Mouse (Mus musculus) spleen, postnatal 36 days (tissue): Measurements from ENCODE around the gene Fbxo34.

ENCODE experiments used
- DNase-seq, 2 experiments: peaks; one replicate each; pipeline ENCODE4 v3.0.0; 2022; ENCODE audit warnings: low spot score in 2 of 2, mixed read lengths in 1 of 2

The Fbxo34 gene

DNA sequence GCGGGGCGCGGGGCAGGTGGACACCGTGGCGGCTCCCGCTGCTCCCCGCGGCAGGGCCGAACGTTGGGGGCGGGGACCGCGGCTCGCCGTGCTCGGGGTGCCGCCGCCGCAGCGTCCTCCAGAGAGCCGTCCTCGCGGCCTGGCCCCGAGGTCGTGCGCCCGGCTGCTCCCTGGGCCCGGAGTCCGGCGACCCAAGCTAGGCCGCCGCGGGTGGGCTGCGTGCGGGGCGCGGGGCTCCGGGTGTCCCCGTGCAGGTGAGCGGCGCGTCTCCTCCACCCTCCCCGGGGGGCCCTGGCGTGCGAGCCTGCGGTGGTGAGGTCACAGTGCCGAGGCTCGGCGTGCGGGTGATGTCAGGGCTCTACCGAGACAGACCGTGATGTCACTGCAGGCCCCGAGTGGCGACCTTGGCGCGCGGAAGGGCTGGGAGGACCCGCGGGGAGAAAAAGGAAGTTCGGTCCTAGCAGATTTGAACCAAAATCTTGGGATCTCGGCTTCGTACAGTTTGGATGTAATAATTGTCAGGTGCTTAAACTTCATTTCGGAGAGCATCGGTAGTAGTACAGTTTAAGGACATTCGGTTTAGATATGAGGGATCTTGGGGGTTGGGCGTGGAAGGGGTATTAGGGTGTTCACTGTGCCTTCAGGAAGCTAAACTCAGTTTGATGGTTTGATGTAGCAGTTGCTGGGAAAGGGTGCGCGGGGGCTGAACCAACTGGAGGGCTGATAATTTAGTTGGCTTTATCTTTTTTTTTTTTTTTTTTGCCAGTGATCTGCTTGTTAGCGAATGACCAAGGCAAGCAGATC is 22.7 kb downstream of the Fbxo34 start:
- peak; percentile 57 to 59 for DNase-seq

DNA sequence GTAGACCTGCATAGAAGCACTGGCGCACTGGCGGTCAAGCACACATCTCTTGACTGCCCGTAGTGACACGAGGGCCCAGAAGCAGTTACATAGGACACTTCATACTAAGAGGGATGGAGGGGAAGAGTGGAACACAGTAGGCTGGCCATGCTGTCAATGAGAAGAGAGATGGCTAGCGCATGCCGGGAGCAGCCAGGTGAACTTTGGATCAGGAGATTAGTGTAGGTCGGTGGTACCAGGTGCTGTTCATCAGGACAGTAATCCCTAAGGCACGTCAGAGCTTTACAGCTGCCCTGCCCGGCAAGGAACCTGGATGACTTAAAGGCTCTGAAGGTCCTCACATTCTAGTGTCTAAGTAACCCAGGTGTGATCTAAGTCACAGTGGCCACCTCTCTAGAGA is 23.7 kb downstream of the Fbxo34 start:
- no peak for DNase-seq

DNA sequence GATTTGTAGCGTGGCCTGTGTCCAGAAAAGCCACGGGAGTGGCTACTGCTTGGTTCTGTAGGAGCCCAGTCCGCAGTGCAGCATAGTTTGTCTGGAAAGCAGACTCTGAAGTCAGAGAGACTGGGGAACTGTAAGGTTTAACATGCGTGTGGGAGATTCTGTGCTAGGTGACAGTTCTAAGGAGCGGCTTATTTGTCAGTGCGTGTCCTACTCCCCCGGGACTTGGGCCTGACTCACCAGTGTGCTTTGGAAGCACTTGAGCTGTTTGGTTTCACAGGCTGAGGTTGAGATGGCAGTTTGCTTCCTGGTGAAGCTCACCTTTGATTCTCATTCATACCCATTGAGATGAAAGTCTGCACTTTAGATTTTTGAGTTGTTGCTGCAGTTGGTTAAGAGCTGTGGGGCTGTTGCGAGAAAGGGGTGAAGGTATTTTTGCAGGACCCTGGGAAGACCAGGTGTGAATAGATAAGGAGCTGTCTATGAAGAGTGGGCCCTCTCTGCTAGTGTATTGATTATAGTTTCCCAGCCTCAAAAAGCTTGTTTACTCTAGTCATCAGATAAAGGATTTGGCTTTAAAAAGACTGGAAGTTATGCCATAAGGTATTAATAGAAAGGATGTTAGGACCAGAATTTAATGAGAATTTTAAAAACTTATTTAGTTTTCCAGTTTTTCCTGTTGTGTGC is 24.5 kb downstream of the Fbxo34 start:
- no peak for DNase-seq

DNA sequence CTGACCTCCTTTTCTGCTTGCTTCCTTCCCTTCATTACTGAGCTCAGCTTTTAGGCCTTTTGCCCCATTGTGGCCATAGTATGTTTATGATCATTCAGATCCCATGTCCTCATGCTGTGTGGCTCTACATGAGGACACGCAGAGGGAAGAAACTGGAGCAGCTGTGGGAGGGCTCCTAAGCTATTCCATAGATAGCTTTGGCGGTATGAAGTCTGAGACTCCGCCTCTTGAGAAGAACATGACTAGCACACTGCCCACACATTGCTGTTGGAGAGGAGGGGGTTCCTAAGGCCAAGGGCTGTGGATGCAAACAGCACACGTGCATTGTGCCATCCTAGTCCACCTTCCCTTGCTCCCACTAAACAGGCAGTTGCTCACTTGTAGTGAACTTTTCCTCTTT is 26.0 kb downstream of the Fbxo34 start:
- DNase-seq = no peak

DNA sequence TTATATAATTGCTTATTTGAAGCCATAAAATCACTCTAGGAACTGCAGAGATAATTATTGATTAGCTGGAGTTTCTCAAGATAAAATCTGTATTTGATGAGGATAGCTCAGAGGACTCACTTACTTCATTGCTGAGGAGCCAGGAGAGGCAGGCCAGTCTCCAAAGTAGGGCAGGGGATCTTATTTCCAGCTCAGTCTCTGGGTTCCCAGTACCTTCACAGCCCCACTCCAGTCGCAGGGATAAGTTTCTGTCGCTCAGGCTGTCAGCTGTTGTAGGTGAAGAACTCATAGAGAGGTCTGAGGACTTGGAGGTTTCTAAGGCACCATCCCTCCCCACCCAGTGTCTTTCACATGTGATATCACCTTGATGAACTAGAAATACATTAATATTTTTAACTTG is 27.5 kb downstream of the Fbxo34 start:
- no peak for DNase-seq

DNA sequence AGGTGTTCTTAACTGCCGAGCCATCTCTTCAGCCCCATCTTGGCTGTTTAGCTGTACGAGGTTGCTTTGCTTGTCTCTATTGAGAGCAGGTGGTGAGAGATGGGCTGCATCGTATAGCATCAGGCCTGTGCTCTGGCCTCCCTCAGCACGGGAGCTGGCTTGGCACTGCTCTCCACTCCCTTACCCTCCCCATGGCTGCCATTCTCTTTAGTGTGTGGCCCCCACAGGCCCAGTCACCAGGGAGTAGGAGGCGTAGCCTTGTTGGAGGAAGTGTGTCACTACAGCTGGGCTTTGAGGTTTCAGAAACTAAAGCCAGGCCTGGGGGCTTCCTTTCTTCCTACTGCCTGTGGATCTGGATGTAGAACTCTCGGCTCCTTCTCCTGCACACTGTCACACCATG is 32.0 kb downstream of the Fbxo34 start:
- no peak for DNase-seq

DNA sequence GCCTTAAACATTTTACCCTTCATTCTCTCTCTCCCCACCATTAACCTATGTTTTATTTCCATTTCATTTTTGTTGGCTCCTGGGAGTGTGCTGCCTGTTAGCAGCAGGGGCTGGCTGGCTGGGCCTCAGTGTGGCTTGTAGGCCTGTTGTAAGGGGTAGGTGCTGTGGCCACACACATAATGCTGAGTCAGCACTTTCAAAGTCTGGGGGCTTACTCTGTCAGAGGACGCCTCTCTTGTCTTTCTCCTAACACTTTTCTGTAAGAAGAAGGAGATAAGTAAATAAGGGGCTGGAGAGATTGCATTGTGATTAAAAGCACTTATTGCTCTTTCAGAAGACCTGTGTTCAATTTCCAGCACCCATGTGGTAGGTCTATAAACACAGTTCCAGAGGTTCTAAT is 32.9 kb downstream of the Fbxo34 start:
- DNase-seq = no peak

DNA sequence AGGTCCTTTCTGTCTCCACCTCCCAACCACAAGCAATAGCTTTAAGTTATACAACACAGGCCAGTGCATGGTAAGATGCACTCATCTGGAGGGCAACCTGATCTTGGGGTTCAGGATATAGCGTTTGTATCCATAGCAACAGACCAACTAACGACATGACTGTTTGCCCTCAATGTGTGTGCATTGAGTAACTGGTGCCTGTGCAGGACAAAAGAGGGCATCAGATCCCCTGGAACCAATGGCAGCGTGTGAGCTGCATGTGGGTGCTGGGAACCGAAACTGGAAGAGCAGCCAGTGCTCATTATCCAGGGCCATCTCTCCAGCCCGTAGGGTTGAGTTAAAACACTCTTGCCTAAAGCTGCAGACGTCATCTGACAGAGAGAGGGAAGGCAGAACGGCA is 38.5 kb downstream of the Fbxo34 start:
- no peak for DNase-seq

DNA sequence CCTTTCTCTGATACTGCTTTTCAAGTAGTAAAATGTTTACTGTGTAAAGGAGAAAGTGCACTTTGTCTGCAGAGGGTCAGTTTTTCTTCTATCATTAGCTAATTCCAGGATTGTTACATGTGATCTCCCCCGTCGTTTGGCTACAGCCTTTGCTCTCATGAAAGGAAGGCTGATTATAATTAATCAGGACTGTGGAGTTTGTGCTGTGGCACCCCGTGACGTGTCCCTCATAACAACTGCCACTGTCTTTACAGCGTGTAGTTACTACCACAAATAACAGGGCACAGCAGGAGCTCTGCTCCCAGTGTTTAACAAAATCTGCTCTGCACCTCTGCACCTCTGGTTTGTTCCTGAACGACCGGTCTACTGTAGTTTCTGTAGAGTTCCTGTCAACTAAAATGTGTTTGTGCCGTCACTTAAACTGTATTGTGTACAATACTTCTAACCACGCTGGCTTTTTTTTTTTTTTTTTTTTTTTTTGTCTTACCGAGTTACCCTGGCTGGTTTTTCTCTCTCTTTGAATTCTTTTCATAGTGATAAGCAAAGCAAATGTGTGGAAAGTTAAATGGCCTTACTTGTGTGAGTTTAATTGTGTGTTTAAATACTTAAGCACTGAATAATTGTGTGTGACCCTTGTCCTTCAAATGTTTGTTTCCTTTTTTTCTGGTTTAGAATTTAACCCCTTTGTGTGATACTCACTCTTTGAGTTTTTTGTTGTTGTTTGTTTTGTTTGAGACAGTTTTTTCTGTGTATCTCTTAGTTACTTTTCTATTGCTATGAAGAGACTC is 39.3 kb downstream of the Fbxo34 start:
- no peak for DNase-seq

DNA sequence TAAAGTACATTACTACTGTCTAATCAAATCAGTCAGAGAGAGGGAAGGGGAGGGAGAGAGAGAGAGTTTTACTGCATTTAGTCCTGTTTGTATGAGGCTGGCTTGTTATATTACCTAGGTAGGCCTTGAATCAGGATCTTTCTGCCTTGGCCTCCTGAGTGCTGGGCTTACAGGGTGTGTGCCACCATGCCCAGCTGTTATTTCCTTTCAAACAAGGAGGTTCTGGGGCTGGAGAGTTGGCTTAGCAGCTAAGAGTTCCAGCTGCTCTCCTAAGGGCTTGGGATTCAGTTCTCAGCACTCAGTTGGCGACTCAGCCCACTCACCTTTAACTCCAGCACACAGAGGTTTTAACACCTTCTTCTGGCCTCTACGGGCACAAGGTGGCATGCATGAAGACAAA is 40.5 kb downstream of the Fbxo34 start:
- no peak for DNase-seq

DNA sequence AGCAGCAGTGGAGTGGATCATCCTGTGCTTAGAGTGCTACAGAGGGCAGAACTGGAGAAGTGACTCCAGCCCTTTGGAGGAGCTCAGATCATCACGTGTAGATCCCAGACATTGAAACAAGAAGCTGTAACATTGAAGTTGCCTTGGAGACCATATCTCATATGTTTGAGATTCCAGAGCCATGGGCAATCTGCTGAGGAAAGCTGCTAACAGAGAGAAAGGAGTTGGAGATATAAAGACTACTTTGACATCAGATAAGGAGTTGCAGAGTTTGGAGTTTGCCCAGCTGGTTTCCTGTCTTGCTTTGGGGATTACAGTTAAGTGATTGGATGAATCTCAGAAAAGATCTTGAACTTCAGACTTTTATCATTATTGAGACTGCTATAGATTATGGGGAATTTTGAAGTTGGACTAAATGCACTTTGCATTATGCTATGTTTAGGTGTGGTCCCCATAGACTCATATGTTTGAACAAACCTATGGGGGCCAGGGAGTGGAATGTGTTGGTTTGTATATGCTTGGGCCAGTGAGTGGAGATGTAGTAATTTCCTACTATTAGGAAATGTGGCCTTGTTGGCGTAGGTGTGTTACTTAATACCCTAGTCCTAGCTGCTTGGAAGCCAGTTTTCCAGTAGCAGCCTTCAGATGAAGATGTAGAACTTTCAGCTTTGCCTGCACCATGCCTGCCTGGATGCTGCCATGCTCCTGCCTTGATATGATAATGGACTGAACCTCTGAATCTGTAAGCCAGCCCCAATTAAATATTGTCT is 43.6 kb downstream of the Fbxo34 start:
- no peak for DNase-seq

DNA sequence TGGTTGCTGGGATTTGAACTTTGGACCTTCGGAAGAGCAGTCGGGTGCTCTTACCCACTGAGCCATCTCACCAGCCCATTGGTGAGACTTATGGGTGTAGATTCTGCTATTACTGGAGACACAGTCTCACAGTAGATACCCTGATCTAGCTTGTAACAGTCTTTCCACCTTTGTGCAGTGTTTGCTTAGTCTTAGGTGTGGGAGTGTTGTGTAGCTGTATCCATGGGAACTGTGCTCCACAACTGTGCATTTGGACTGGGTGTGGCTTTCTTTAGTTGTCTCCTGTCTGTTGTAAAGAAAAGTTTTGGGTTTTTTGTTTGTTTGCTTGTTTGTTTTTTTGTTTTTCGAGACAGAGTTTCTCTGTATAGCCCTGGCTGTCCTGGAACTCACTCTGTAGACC is 45.7 kb downstream of the Fbxo34 start:
- DNase-seq = no peak

DNA sequence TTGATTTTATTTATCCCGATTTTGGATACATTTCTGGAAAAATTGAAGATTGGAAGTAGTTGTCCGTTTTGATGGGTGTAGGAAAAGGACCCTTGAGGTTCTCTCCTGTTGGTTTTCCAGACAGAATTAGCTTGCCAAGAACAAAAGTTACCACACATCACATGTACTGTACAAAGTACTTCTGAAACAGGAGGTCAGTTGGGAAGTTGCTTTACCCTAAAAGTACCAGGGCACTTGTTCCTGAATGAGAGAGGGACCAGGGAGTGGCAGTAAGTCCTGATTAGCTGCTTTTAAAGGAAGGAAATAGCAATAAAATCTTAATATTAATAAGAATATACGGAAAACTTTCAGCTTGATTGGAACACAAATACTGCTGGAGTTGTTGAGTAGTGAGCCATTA is 46.9 kb downstream of the Fbxo34 start:
- DNase-seq = no peak

DNA sequence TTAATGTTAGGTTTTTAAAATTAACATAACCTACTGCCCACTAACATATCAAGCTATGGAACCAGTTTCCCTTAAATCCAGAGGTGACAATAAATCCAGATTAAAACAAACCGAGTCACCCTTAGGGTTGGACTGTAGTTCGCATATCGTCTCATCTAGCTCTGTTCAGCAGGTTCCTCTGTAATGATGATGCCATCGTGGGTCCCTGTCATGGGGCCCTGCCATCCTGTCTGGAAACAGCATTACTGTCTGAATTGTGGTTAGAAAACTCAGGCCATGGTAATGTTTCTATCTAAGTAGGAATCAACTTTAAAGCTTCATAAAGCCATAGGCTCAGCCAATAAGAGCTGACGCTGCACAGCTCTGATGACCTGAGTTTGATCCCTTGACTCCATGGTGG is 48.4 kb downstream of the Fbxo34 start:
- no peak for DNase-seq

DNA sequence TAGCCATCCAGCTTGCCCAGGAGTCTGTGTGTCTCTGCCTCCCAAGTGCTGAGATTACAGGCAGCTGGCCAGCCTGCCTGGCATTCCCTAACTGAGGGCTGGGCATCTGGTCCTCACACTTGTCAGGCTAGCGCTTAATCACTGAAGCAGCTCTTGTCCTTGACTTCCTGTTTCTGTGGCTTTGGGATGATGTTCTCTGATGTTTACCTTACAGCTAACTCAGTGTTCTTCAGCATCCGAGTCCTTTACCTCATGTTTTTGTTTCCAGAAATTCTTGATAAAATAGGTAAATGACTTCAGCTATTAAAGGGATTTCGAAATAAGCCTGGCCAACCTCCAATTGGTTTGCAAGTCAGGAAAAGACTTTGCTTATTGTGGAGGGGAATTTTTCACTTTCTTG is 53.8 kb downstream of the Fbxo34 start:
- DNase-seq = no peak

DNA sequence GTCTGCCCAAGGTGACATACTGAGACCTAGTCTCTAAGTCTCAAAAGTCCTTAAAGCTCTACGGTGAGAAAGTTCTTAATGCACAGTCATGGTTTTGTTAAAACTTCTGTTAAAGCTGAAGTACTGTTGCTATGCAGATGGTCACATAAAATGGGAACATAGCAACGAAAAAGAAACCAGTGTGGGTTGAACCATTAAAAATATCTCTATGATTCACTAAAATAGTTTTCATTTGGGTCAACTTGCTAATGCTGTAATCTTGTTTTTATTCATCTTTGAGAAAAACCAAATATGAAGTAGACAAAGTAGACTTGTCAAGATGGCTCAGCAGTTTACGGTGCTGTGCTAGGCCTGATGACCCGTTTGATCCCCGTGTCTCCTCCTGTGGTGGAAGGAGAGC is 56.5 kb downstream of the Fbxo34 start:
- DNase-seq = no peak

DNA sequence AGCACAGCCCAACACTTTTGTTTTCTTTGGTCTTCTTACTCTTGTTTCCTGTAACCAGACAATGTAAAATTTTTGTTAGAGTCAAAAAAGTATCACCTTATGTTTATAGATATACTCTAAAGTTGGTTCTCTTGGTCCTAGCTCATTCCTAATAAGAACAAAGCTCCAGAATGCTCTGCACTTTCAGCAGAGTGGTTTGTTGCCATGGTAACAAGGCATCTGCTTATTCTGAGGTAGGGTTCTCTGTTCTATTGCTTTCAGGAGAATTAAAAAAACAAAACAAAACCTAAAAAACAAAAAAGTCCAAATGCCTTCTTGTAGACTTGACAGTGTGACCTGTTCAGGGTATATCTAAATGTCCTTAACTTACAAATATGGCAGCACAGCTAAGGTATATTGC is 57.8 kb downstream of the Fbxo34 start:
- no peak for DNase-seq

DNA sequence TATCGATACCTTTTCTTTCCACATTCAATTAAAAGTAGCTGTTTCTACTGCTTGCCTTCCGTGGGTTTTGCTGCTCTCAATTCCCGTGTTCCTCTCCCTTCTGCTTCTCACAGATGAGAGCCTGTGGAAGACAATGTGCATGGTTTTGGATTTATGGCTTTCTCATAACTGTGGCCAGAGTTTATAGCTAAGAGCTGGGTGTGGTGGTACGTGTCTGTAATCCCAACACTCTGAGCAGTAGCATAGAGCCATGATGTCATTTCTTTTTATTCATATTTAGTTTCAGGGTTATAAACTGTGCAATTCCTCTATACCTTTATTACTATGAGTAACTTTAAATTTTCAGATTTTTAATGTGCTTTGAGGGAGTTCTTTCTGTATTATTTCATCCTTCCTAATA is 60.0 kb downstream of the Fbxo34 start:
- no peak for DNase-seq

DNA sequence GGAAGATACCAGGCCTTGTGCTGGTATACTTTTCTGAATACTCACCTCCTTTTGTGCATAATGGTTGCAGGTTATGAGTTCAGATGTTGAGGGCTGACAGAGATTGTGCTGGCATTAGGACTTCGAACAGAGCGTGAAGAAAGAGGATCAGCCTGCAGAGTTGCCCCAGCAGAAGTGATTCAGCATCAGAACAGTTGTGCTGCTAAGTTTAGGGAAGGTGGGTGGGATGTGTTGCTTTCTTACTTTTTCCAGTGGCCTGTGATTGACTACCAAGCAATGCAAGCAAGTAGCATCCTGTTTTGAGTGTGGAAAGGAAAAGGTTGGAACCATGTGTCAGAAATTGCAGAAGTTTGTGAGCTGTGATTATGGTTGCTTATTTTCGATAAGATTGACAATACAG is 63.4 kb downstream of the Fbxo34 start:
- no peak for DNase-seq

DNA sequence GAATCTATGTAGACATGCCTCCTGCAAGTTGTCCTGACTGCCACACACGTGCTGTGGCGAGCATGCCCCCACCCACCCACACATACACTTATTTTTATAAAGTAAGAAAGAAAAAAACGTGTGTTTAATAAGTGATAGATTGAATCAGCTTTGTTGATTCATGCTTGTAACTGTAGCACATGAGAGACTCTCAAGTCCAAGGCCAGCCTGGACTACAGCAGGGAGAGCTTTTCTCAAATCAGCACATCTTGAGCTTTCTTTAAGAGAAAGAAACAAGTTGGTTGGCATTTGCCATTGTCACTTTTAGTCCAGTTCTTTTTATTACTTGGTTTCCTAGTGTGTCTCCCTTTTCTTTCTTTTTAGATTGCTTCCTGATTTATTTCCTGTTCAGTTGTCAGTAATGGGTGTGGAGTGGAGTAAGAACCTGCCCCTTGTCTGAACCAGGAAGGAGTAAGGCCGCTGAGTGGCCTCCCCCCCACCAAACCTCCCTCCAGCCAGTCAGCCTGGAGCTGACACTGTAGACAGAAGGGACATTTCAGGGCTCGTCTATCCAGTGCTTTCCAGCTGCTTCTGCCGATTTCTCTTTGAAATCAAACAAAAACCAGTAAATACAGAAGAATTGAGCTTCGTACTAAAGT is 64.7 kb downstream of the Fbxo34 start:
- DNase-seq = peak; percentile 26 to 27

DNA sequence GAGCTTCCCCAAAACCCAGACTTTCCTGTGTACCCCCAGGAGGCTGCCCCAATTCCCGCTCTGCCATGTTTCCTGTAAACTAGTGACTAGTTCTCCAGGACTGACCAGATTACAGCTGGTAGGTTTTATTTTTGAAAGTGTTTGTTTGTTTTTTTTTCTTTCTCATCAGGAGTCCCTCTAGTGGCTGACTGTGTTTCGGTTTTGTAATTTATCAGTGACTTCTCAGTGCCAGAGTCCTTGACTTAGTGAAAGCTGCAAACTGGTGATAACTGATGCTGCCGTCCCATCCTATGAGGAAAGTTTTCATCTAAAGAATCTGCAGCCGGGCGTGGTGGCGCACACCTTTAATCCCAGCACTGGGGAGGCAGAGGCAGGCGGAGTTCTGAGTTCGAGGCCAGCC is 65.4 kb downstream of the Fbxo34 start:
- DNase-seq = peak; percentile 26 to 67

DNA sequence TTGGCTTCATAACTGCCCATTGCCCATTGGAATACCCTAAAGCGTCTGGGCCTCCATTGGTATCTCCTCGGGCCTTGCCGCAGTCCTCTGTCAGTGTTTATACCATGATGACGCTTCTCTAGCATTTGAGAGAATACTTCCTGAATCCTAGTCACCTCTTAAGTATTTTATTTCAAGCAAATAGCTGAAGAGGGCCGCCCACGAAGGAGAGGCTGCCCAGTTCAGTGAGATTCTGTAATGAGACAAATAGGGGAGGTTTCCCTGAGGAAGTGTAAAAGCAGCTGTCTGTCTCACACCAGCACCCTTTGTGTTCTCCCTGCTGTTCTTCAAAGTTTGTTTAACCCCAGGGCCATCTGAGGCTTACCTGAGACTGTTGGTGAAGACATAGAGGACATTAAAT is 66.5 kb downstream of the Fbxo34 start:
- no peak for DNase-seq
